Mouse (Mus musculus) left cerebral cortex, postnatal 4 days (tissue): ENCODE data around the gene Taf9. TPM values are rescaled to one million over a fixed set of nuclear protein-coding genes. Genes with fewer than 3 reads are reported as not detected.

ENCODE experiments used
- DNase-seq: peaks from one replicate; pipeline ENCODE4 v3.0.0-alpha.2; 2022
- intact Hi-C: fragments of 180-260 bp; cut with DNase I; formaldehyde crosslinking; loops from one replicate; pipeline ENCODE4 v1.15.1; 2025
- total RNA-seq, 2 experiments: library from RNA; stranded (reverse); gene quantifications; 2 replicates each; pipeline ENCODE4 v1.2.3; 2021

The Taf9 gene
- total RNA-seq, 2 experiments from 2014 or later = 22.9 to 31.8 TPM

DNA sequence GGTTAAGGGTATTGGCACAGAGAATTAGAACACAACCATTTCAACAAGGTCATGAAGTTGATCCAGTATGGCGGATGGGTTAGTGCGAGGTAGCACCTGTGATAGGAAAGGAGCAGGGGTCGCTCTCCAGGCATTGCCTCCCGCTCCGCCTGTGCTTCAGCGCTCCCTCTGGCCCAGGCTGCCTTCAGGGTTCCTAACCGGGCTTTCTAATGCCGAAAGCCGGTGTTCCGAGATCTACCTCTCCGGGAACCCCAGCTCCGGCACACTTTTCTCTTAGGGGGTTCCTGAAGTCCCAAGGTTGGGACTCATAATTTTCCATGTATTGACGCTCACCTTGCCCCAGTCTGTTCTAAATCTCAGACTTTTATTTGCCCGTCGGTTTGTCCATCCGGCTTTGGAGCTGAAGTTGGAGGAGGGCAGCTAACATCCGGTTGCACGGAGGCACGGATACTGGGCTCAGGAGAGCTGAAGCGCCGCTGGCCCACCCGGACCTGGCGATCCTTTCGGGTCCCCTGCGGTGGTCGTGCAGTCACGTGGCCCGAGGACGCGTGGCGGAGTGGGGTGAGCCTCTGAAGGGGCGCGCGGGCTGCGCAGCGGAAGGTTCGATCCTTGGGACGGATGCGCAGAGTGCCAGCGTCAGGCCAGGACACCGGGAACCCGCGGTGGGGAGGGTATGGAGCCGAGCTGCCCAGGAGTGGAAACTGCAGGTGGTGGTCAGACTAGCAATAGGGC lies 18.1 kb downstream of the Taf9 start, which contains the start of gene Ccdc125:
Ccdc125 (plus strand) TSS at position 427 of the 732 bp plus-strand sequence.
- intact Hi-C loops = no loop called here

GRCm38 (mm10) chr13:100670181-100670741 lies 18.9 kb downstream of the Taf9 start:
- intact Hi-C loops = no loop called here
- DNase-seq = no peak

More for the DNA sequence above, 18.1 kb downstream of the Taf9 start, which contains the start of gene Ccdc125:
- peak; percentile 21 for DNase-seq

DNA sequence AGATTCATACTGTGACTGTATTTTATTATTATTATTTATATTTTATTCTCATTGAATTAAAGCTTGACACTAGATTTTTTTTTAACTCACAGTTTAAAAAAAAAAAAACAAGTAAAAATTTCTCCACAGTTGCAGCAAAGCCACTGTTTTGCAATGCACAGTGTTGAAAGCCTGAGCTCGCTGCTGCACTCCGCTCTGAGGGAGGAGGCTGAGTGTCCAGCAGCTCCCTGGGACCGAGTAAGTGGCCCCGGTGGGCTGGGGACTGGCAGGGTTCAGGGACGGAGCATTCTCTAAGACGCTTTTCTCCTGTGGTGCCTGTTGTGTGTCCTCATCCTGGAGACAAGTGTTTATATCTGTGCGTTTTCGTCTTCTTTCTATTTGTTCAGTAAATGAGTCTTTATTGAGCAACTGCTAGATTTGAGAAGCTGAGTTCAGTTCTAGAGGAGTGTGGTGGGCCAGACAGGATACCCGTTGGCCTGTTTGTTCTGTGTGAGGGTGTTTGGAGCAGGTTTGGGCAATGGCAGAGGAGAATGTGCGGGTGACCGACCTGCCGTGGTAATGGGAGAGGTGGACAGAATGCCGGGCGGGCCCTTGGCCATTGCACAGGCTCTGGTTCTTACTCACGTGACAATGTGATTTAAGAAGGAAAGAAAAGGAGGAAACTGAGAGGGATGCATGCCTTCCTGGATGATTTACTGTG lies 24.7 kb downstream of the Taf9 start:
- intact Hi-C loops = no loop called here
- no peak for DNase-seq

- intact Hi-C loops = no loop called here
These were observed 30.2 kb downstream of the Taf9 start for GRCm38 (mm10) chr13:100681615-100682014.

GRCm38 (mm10) chr13:100682837-100683236 lies 31.5 kb downstream of the Taf9 start:
- DNase-seq = no peak
- intact Hi-C loops = no loop called here

More at GRCm38 (mm10) chr13:100681615-100682014, 30.2 kb downstream of the Taf9 start:
- DNase-seq = no peak

GRCm38 (mm10) chr13:100684355-100684754 lies 33.0 kb downstream of the Taf9 start:
- intact Hi-C loops = no loop called here
- DNase-seq = no peak

DNA sequence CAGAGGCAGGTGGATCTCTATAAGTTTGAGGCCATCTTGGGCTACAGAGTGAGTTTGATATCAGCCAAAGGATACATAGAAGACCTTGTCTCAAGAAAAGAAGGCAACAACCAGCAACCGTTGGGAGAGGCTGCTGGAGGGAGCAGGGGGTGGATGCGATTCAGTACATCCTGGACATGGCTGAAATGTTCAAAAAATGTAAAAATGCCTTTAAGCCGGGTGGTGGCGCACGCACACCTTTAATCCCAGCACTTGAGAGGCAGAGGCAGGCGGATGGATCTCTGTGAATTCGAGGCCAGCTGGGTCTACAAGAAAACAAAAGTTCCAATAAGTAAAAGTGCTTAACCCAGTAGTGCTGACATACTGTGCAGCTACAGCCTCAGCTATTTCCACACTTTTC lies 36.1 kb downstream of the Taf9 start:
- no peak for DNase-seq
- intact Hi-C loops = no loop called here

- intact Hi-C loops = no loop called here
- no peak for DNase-seq
These were observed 46.2 kb downstream of the Taf9 start for GRCm38 (mm10) chr13:100697541-100697940.

DNA sequence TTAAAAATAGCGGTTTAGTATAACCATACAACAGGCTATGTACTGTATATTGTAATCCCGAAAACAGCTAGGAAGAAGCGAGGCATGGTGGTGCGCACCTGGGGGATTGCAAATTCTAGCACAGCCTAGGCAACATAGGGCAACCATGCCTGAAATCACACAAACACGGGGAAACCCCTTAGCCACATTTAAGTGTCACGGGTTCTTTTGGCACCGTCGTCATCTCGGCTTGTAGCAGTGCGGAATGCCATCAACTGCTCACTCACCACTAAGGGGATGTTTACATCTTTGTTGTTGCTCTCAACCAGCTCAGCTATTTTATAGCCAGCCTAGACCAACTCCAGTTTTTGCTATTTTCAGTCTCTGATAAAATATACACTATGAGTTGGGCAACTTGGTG lies 47.5 kb downstream of the Taf9 start:
- intact Hi-C loops = no loop called here
- no peak for DNase-seq

DNA sequence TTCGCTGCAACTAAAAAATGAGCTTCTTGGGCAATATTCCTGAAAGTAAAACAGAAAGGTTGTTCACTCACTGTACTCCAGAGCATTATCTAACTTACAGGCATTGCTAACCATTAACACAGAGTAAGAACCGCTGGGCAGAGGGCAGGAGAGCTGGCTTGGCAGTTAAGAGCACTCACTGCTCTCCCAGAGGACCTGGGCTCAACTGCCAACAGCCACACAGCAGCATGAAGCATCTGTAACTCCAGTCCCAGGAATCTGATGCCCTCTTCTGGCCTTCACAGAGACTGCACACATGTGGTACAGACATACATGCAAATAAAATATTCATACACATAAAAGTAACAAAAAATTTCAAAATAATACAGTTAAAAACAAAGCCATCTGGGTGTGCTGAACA lies 52.1 kb downstream of the Taf9 start:
- intact Hi-C loops = loop anchor here (10.0 kb wide), 1 partner anchor 649 kb away; no protein-coding TSS in a partner anchor

More for the DNA sequence above, 52.1 kb downstream of the Taf9 start:
- DNase-seq = no peak

Other genes starting within 250 kb of the Taf9 start
- under 1 TPM; 0.18 to 0.24 TPM for gene Naip1, start 198.7 kb upstream of the Taf9 start, total RNA-seq
- 10 to 100 TPM; 41.0 to 52.8 TPM for gene Gtf2h2, start 159.0 kb upstream of the Taf9 start, total RNA-seq
- 1 to 10 TPM; 7.9 to 8.8 TPM for gene Ocln, start 98.9 kb upstream of the Taf9 start, total RNA-seq
- 1 to 10 TPM; 1.6 to 2.0 TPM for gene Marveld2, start 34.6 kb upstream of the Taf9 start, total RNA-seq
- 100 to 1,000 TPM; 129 to 141 TPM for gene Ak6, start 600 bp upstream of the Taf9 start, total RNA-seq
- gene Rad17, start 528 bp upstream of the Taf9 start, total RNA-seq = 10 to 100 TPM; 15.3 to 16.0 TPM
- under 1 TPM; 0.86 to 0.93 TPM for gene Ccdc125, start 18.1 kb downstream of the Taf9 start, total RNA-seq
- 10 to 100 TPM; 37.8 to 39.9 TPM for gene Cdk7, start 79.4 kb downstream of the Taf9 start, total RNA-seq
- 10 to 100 TPM; 51.0 to 54.5 TPM for gene Mrps36, start 93.1 kb downstream of the Taf9 start, total RNA-seq
- 1 to 10 TPM; 3.9 to 4.1 TPM for gene Cenph, start 124.3 kb downstream of the Taf9 start, total RNA-seq
- 1 to 10 TPM; 8.3 to 8.9 TPM for gene Ccnb1, start 135.0 kb downstream of the Taf9 start, total RNA-seq
- gene Slc30a5, start 181.8 kb downstream of the Taf9 start, total RNA-seq = 10 to 100 TPM; 35.6 to 39.2 TPM